Mouse (Mus musculus) megakaryocyte, embryonic 14.5 days (primary cell): ENCODE results near the gene Slc44a5.

Experiments used
- FLI1 ChIP-seq: IDR thresholded peaks from 2 replicates; pipeline ENCODE4 v1.6.1; 2012; ENCODE audit warnings: low read length, inconsistent platforms, mixed read lengths
- GATA1 ChIP-seq: IDR thresholded peaks from 3 replicates; pipeline ENCODE4 v1.6.1; 2012; ENCODE audit warnings: mixed read lengths, low read length, inconsistent platforms, borderline replicate concordance

DNA sequence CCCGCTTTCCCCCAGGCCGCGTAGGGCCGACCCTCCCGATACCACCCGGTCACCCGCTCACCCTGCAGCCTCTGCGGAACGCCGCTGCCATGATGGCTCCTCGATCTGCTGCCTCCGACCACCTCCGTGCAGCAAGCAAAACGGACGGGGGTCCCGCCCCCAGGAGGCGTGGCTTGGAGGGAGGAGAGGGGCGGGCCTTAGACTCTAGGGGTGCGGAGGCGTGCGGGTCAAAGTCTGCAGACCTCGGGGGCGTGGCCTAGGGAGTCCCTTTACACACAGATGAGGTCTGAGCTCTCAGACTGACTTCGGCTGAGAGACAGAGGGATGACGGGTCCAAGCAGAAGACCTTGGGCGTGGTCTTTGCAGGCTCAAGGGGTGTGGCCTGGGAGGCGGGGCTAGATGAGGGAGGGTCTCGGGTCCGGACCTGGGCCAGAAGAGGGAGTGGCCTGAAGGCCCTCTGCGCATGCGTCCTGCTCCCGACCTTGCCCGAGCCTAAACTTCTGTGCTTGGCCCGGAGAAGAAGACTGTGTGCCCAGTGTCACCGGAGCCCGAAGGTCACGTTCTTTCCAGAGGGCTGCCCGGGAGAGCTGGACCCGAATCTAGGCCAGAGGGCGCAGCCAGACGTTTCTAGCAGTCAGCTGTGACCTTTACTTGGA lies 28.8 kb upstream of the Slc44a5 start, which contains the start of gene Acadm:
- TF ChIP-seq GATA1 (no peak), FLI1 (no peak)
